Mouse (Mus musculus) hindbrain, embryonic 11.5 days (tissue): Measurements from ENCODE around the gene Tnfrsf12a. TPM values are rescaled to one million over a fixed set of nuclear protein-coding genes. Genes with fewer than 3 reads are reported as not detected.
A peak's percentile ranks its signal among the peaks of the same experiment; 100 is the strongest.

Experiments
- ATAC-seq: fragments of 200-750 bp; cut with Nextera tagmentation; 2 replicates; pipeline ENCODE4 v1.8.0; 2017; ENCODE audit warnings: mild to moderate bottlenecking, moderate TSS enrichment, moderate library complexity; ENCODE audit not compliant: low FRiP score
- DNase-seq: peaks from one replicate; pipeline ENCODE4 v3.0.0-alpha.2; 2015; ENCODE audit warnings: low spot score
- H3K27ac ChIP-seq: fragments of 300-500 bp; sonication (generic); 2 replicates; pipeline ENCODE4 v1.5.1; 2014; ENCODE audit warnings: mild to moderate bottlenecking, low read depth, low read length
- H3K27me3 ChIP-seq: fragments of 300-500 bp; sonication (generic); 2 replicates; pipeline ENCODE4 v1.6.1; 2014; ENCODE audit warnings: mild to moderate bottlenecking, low read length, moderate library complexity, mixed read lengths; ENCODE audit not compliant: control insufficient read depth, insufficient read depth
- H3K36me3 ChIP-seq: fragments of 300-500 bp; sonication (generic); 2 replicates; pipeline ENCODE4 v1.6.1; 2014; ENCODE audit warnings: mild to moderate bottlenecking, low read length, moderate library complexity, mixed read lengths; ENCODE audit not compliant: control insufficient read depth, insufficient read depth
- H3K4me1 ChIP-seq: fragments of 300-500 bp; sonication (generic); replicated peaks from 2 replicates; pipeline ENCODE4 v1.6.1; 2014; ENCODE audit warnings: low read length, mixed read lengths; ENCODE audit not compliant: control insufficient read depth, insufficient read depth
- H3K4me2 ChIP-seq: fragments of 300-500 bp; sonication (generic); replicated peaks from 2 replicates; pipeline ENCODE4 v1.6.1; 2014; ENCODE audit warnings: mild to moderate bottlenecking, low read depth, low read length
- H3K4me3 ChIP-seq: fragments of 300-500 bp; sonication (generic); 2 replicates; pipeline ENCODE4 v1.5.1; 2014; ENCODE audit warnings: low read depth, low read length
- H3K9ac ChIP-seq: fragments of 300-500 bp; sonication (generic); 2 replicates; pipeline ENCODE4 v1.6.1; 2014; ENCODE audit warnings: low read depth, low read length
- H3K9me3 ChIP-seq: fragments of 300-500 bp; sonication (generic); 2 replicates; pipeline ENCODE4 v1.6.1; 2016; ENCODE audit warnings: low read length; ENCODE audit not compliant: control insufficient read depth
- WGBS: fragments of 180-500 bp; shearing (Covaris S2); extraction: QIAGEN DNeasy Blood & Tissue Kit; methylation state at CpG from one replicate; pipeline ENCODE4 v1.1.7; 2014; 5-methylcytosine and 5-hydroxymethylcytosine counted together
- polyA plus RNA-seq: library from polyadenylated mRNA; unstranded; fragments of >200 nt; fragmentation: Nextera tagmentation; extraction: Ambion mirVana; gene quantifications from 2 replicates; pipeline ENCODE4 v1.2.1, GENCODE M21; 2014

The Tnfrsf12a gene
- polyA plus RNA-seq, 1 experiment from 2014 or later = 1.2 TPM

GRCm38 (mm10) chr17:23706212-23706611 is 28.9 kb upstream of the Tnfrsf12a start:
- no peaks in the 10 kb centered on the region for H3K36me3 ChIP-seq
- no peaks in the 10 kb centered on the region for H3K9me3 ChIP-seq
- no peak overlapping the region for H3K4me3 ChIP-seq
- H3K4me1 ChIP-seq = no peaks in the 10 kb centered on the region
- DNase-seq (peak; percentile 86), ATAC-seq (peak; percentile 68; the same call in 1 of the 2 replicates)
- no peak overlapping the region for H3K27ac ChIP-seq
- no peaks in the 10 kb centered on the region for H3K27me3 ChIP-seq
- H3K9ac ChIP-seq = no peak overlapping the region
- no peak overlapping the region for H3K4me2 ChIP-seq
- WGBS = 2% methylated on average over 3 of the region's 3 CpGs

- Histone ChIP-seq H3K4me3 (no peak overlapping the region), H3K9me3 (no peaks in the 10 kb centered on the region), H3K9ac (no peak overlapping the region), H3K4me1 (no peaks in the 10 kb centered on the region), H3K27ac (no peak overlapping the region), H3K4me2 (no peak overlapping the region), H3K27me3 (no peaks in the 10 kb centered on the region), H3K36me3 (no peaks in the 10 kb centered on the region)
- ATAC-seq (0 out of 2 replicates have a peak, but pooled peaks have one; percentile 3), DNase-seq (no peak)
- WGBS = 75% methylated on average over 7 of the region's 7 CpGs
Measured at GRCm38 (mm10) chr17:23705525-23706104, 28.3 kb upstream of the Tnfrsf12a start.

- Histone ChIP-seq H3K27me3 (peaks cover 4% of the 10 kb centered on the region; the same call in 1 of the 2 replicates), H3K4me2 (no peak overlapping the region), H3K36me3 (no peaks in the 10 kb centered on the region), H3K9me3 (no peaks in the 10 kb centered on the region), H3K9ac (no peak overlapping the region), H3K4me3 (no peak overlapping the region), H3K4me1 (no peaks in the 10 kb centered on the region), H3K27ac (no peak overlapping the region)
- DNase-seq (no peak), ATAC-seq (no peak)
- WGBS = 68% methylated on average over 7 of the region's 7 CpGs
Measured at GRCm38 (mm10) chr17:23704741-23705140, 27.5 kb upstream of the Tnfrsf12a start.

- ATAC-seq (no peak), DNase-seq (no peak)
- H3K4me1 ChIP-seq = peaks cover 5% of the 10 kb centered on the region; the same call in 1 of the 2 replicates
- WGBS = 84% methylated on average over 9 of the region's 9 CpGs
- H3K36me3 ChIP-seq = no peaks in the 10 kb centered on the region
- no peak overlapping the region for H3K4me3 ChIP-seq
- no peaks in the 10 kb centered on the region for H3K9me3 ChIP-seq
- no peak overlapping the region for H3K4me2 ChIP-seq
- peaks cover 18% of the 10 kb centered on the region for H3K27me3 ChIP-seq
- H3K9ac ChIP-seq = no peak overlapping the region
- no peak overlapping the region for H3K27ac ChIP-seq
Measured at GRCm38 (mm10) chr17:23703301-23703700, 26.0 kb upstream of the Tnfrsf12a start.

- Histone ChIP-seq H3K27me3 (peaks cover 24% of the 10 kb centered on the region), H3K9me3 (no peaks in the 10 kb centered on the region), H3K4me3 (peak overlapping the region; percentile 73), H3K27ac (peak overlapping the region; percentile 42; the same call in 1 of the 2 replicates), H3K9ac (peak overlapping the region; percentile 59), H3K36me3 (no peaks in the 10 kb centered on the region), H3K4me2 (peak overlapping the region; percentile 100), H3K4me1 (peaks cover 5% of the 10 kb centered on the region; the same call in 1 of the 2 replicates)
- WGBS = under 1% methylated on average over 28 of the region's 28 CpGs
- ATAC-seq (peak; percentile 96), DNase-seq (peak; percentile 84)
Measured at GRCm38 (mm10) chr17:23700079-23700478, 22.8 kb upstream of the Tnfrsf12a start.

- Histone ChIP-seq H3K4me1 (peaks cover 5% of the 10 kb centered on the region; the same call in 1 of the 2 replicates), H3K9me3 (no peaks in the 10 kb centered on the region), H3K4me3 (peak overlapping the region; percentile 73), H3K4me2 (peak overlapping the region; percentile 100), H3K27me3 (peaks cover 24% of the 10 kb centered on the region), H3K36me3 (no peaks in the 10 kb centered on the region), H3K9ac (peak overlapping the region; percentile 59), H3K27ac (peak overlapping the region; percentile 42; the same call in 1 of the 2 replicates)
- WGBS = under 1% methylated on average over 57 of the region's 101 CpGs
- ATAC-seq (peak; percentile 76), DNase-seq (peak; percentile 38)
Measured at GRCm38 (mm10) chr17:23699131-23700077, 22.1 kb upstream of the Tnfrsf12a start.

- H3K27ac ChIP-seq = no peak overlapping the region
- peaks cover 5% of the 10 kb centered on the region; the same call in 1 of the 2 replicates for H3K4me1 ChIP-seq
- no peak for ATAC-seq
- peaks cover 24% of the 10 kb centered on the region for H3K27me3 ChIP-seq
- no peak overlapping the region for H3K9ac ChIP-seq
- no peaks in the 10 kb centered on the region for H3K9me3 ChIP-seq
- WGBS = 18% methylated on average over 3 of the region's 3 CpGs
- no peak overlapping the region for H3K4me3 ChIP-seq
- H3K36me3 ChIP-seq = no peaks in the 10 kb centered on the region
- H3K4me2 ChIP-seq = no peak overlapping the region
- peak; percentile 6 for DNase-seq
Measured at GRCm38 (mm10) chr17:23695801-23696200, 18.5 kb upstream of the Tnfrsf12a start.

- H3K27ac ChIP-seq = no peak overlapping the region
- DNase-seq (no peak), ATAC-seq (no peak)
- peaks cover 18% of the 10 kb centered on the region for H3K27me3 ChIP-seq
- H3K9me3 ChIP-seq = no peaks in the 10 kb centered on the region
- H3K4me2 ChIP-seq = no peak overlapping the region
- 74% methylated on average over 1 of the region's 1 CpGs for WGBS
- peaks cover 3% of the 10 kb centered on the region; the same call in 1 of the 2 replicates for H3K4me1 ChIP-seq
- no peak overlapping the region for H3K9ac ChIP-seq
- H3K4me3 ChIP-seq = no peak overlapping the region
- no peaks in the 10 kb centered on the region for H3K36me3 ChIP-seq
Measured at GRCm38 (mm10) chr17:23694491-23694890, 17.2 kb upstream of the Tnfrsf12a start.
